Mouse (Mus musculus) c-Kit-positive CD71-positive TER-119-negative erythroid progenitor cells, embryonic 14.5 days (primary cell): ENCODE measurements around the gene Cyp26b1.

Experiments
- DNase-seq: peaks from one replicate; pipeline ENCODE4 v3.0.0-alpha.2; 2013; ENCODE audit warnings: low read depth

Gene Cyp26b1

GRCm38 (mm10) chr6:84561171-84561570 is 32.5 kb downstream of the Cyp26b1 start:
- no peak for DNase-seq

- no peak for DNase-seq
These were observed 43.8 kb downstream of the Cyp26b1 start for GRCm38 (mm10) chr6:84549852-84550437.

GRCm38 (mm10) chr6:84545428-84545827 is 48.3 kb downstream of the Cyp26b1 start:
- DNase-seq, result no peak

GRCm38 (mm10) chr6:84544359-84544758 is 49.3 kb downstream of the Cyp26b1 start:
- no peak for DNase-seq

GRCm38 (mm10) chr6:84543516-84543915 is 50.2 kb downstream of the Cyp26b1 start:
- DNase-seq, result no peak

GRCm38 (mm10) chr6:84539924-84540323 is 53.8 kb downstream of the Cyp26b1 start:
- DNase-seq, result no peak

- no peak for DNase-seq
These were observed 55.0 kb downstream of the Cyp26b1 start for GRCm38 (mm10) chr6:84538681-84539080.

- no peak for DNase-seq
These were observed 56.0 kb downstream of the Cyp26b1 start for GRCm38 (mm10) chr6:84537611-84538197.

- DNase-seq, result no peak
These were observed 58.8 kb downstream of the Cyp26b1 start for GRCm38 (mm10) chr6:84534944-84535343.

GRCm38 (mm10) chr6:84529912-84530311 is 63.8 kb downstream of the Cyp26b1 start:
- DNase-seq, result no peak

- no peak for DNase-seq
These were observed 68.7 kb downstream of the Cyp26b1 start for GRCm38 (mm10) chr6:84524901-84525601.
